Mouse (Mus musculus) heart, adult 8-10 months (tissue): ENCODE data around the gene Cfl2. TPM values are rescaled to one million over a fixed set of nuclear protein-coding genes. Genes with fewer than 3 reads are reported as not detected.
"Not testable (repeated sequence)": the region's sequence is repeated elsewhere in the genome, so short reads cannot be mapped to it uniquely, and the experiment has no call there.

Experiments used
- DNase-seq: peaks from one replicate; pipeline ENCODE4 v3.0.0; 2022; ENCODE audit warnings: low spot score
- total RNA-seq, 4 experiments: library from RNA; stranded (reverse); gene quantifications; 2 replicates each; pipeline ENCODE4 v1.2.4; 2022

The Cfl2 gene
- total RNA-seq, result 100 to 1,000 TPM; 390 to 423 (median 413) TPM

DNA sequence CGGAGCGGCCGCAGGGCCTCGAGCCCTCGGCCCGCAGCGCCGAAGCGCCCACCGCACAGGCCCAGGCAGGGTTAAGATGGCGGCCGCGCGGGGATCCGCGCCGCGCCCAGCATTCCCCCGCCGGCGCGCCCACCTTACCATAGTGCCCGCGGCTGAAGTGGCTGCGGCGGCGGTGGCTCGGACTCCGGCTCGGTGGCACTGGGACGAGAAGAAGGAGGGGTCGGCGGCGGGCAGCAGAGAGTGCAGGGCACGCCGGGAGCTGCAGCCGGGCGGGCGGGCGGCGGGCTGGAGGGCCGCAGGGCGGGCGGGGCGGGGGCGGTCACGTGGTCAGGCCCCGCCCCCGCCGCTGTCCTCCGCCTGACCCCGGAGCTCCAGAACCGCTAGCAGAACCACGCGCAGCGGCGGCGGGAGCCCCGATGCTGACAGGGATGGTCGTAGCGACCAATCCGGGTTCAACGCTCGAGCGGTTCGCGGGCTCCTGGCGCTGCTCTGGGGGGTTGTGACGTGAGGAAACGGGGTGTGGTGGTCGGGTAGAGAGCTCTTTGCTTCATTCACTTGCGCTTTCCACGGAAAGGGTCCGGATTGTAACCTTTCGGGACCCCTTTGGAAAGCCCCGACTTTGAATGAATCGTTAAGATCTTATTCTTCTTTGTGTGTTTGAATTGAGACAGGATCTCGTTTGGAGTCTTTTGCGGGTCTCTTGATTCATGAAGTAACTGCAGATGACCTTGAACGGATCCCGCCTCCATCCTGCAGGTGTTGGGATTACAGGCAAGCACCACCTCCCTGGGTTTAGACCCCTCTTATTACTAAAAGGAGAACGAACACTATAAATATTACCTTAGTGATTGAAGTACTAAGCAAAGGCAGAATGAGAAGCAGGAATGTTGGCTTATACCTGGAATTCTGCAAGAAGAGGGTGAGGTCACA is at the start of gene Cfl2:
TSS of gene Cfl2 (minus strand) at position 272 of the 930 bp plus-strand sequence.
- DNase-seq, result peak; percentile 78

GRCm38 (mm10) chr12:54910387-54910786 is 47.7 kb upstream of the Cfl2 start:
- no peak for DNase-seq

GRCm38 (mm10) chr12:54892559-54892958 is 29.9 kb upstream of the Cfl2 start:
- not testable (repeated sequence) for DNase-seq

DNA sequence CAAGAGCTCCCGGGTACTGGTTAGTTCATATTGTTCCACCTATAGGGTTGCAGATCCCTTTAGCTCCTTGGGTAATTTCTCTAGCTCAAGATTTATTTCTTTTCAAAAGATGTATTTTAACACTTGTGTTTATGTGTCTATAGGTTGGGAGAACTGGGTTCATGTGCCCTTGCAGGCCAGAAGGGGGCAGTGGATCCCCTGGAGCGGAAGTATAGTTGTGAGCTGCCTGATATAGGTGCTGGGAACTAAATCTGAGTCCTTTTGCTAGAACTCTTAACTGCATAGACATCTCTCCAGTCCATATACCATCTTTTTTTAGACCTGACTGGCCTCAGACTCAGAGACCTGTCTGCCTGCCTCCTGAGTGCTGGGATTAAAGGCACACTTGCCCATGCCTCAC is 27.7 kb upstream of the Cfl2 start:
- no peak for DNase-seq

- no peak for DNase-seq
Observed at GRCm38 (mm10) chr12:54887580-54888127, 25.0 kb upstream of the Cfl2 start.

DNA sequence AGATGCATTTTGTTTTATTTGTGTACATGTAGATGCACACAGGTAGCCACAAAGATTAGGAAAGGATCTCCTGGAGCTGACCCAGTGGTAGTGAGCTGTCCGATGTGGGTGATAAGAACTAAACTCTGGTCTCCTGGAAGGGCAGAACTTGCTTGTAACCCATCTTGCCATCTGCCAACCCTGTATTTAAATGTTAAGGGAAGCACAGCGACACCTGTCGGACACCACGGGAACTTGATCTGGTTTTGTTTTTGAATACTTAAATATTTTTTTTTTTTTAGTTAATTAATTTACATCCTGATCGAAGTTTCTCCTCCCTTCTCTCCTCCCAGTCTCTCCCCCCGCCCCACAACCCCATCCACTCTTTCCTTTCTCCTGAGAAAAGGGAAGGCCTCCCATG is 17.0 kb upstream of the Cfl2 start:
- DNase-seq, result peak; percentile 57

- DNase-seq, result no peak
Observed at GRCm38 (mm10) chr12:54879211-54879610, 16.5 kb upstream of the Cfl2 start.

DNA sequence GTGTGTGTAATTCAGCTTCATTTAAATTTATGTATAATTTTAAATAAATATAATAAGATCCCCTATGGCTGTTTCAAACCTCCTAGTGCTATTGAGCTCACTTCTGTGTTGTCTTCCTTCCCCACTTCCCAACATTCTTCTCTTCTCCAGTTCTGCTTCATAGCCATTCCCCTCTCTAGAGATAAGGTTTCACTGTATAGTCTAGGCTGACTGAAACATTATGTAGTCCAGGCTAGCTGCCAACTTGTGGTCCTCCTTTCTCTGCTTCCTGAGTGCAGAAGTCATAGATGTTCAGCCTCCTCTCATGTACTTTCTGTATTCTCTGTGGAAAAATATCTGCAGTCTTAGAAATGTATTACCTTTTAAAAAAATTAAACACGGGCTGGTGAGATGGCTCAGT is 15.2 kb upstream of the Cfl2 start:
- DNase-seq, result no peak

DNA sequence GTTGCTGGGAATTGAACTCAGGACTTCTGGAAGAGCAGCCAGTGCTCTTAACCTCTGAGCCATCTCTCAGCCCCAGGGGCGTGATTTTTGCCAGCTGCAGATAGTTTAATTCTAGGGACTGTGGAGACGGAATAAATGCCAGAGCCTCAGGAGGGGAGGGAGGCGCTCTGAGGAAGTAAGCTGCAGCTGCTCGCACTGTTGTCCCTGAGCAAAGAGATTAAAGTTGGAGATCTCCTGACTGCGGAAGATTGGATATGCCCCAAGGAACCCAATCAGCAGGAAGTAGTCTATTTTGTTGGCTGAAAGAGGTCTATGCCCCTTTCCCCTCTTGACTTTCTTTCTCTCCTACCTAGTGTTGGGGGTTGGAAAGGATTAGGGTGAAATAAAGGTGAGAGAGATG is 14.2 kb upstream of the Cfl2 start:
- DNase-seq, result no peak

DNA sequence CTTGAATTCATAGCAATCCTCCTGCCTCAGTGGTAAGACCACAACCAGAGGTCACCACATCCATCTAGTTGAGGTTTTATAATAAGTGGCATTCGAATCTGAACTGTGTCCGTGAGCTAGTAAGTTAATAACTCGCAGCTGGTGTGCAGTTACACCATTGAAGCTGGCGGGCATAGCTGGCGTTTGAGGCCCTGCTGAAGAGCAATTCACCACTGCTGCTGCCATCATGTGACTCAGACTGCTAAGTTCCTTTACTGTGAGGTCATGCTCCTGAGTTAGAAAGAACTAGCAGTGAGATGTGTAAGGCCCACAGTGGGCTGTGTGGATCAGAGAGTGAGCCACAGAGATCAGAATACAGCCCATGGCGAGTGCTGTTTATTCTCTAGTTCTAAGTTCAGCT is 12.0 kb upstream of the Cfl2 start:
- peak; percentile 40 for DNase-seq

- DNase-seq, result peak; percentile 63
Observed at GRCm38 (mm10) chr12:54861991-54862605, 579 bp downstream of the Cfl2 start.

GRCm38 (mm10) chr12:54859531-54859930 is 3.1 kb downstream of the Cfl2 start:
- peak; percentile 22 for DNase-seq

DNA sequence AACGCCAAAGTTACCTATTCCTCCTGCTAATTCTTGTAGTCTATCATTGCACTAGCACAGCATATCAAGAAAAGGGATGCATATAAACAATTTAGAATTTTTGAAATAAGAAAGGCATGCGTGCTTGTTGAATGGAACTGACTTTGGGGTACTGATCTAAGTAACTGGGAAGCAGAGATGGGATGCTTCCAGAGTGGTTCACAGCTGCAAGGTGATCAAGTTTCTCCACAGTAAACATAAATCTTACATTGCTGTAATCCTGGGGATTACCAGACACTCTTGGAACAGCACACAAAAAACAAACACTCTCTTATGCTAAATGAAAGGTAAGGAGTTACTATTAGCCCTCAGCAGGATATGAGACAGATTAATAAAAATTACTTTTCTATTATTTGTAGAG is 12.1 kb downstream of the Cfl2 start:
- no peak for DNase-seq

GRCm38 (mm10) chr12:54844415-54844814 is 18.3 kb downstream of the Cfl2 start:
- DNase-seq, result no peak

- no peak for DNase-seq
Observed at GRCm38 (mm10) chr12:54841576-54841975, 21.1 kb downstream of the Cfl2 start.

GRCm38 (mm10) chr12:54839815-54840214 is 22.9 kb downstream of the Cfl2 start:
- DNase-seq, result no peak

- DNase-seq, result no peak
Observed at GRCm38 (mm10) chr12:54838931-54839330, 23.7 kb downstream of the Cfl2 start.

DNA sequence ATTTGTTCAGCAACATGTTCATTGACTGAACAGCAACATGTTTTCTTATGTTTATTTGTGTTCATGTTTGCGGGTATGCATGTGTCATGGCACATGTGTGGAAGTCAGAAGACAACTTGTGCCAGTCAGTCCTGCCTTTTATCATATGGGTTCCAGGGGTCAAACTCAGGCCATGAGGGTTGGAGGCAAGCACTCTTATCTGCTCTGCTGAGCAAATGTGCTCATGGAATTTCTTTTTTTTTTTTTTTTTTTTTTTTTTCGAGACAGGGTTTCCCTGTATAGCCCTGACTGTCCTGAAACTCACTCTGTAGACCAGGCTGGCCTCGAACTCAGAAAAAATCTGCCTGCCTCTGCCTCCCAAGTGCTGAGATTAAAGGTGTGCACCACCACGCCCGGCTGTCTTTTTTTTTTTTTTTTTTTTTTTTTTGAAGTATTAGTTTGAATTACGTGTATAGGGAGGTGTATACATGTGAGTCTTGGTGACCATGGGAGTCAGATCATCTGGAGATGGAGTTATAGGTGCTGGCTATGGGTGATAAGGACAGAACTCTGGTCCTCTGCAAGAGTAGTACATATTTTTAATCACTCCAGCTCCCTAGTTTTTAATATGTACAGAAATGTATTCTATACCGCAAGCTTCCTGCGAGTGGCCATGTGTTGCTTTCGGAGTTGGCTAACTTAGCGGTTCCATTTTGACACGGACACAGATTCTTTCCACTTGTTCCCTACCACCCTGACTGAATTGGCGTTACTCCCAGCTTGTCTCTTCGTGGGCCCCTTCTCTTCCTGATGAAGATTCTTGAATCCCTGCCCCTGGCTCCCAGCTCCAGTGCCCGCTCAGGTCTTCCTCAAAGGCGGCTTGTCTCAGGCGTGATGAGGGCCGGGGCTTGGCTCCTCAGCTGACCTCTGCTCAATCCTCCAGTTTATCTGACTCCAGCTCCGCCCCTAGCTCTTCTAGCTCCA is 26.8 kb downstream of the Cfl2 start:
- DNase-seq, result no peak

GRCm38 (mm10) chr12:54834925-54835447 is 27.7 kb downstream of the Cfl2 start:
- DNase-seq, result peak; percentile 88

DNA sequence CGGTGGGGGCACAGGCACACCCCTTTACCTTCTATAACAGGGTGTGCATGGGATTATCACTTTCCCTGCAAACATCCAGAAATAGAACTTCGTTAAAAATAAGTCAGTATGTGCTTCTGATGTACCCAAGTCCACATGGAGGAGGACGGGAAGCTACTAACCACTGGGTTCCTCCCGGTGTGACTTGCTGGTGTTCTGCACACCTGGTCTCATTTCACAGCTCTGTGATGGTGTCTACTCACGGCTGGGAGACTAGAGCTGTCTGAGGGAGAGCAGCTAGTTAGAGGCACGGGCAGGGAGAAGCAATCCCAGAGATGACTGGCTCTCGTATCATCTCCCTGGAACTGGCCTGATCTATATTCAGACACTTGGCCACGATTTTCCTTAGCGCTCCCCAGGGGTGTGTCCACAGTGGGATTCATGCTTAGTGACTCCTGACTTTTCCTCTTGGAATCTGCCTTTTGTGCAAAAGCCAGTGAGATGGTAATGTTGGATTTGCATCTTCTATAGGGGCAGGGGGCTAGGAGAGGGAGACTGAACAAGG is 28.7 kb downstream of the Cfl2 start:
- DNase-seq, result no peak

DNA sequence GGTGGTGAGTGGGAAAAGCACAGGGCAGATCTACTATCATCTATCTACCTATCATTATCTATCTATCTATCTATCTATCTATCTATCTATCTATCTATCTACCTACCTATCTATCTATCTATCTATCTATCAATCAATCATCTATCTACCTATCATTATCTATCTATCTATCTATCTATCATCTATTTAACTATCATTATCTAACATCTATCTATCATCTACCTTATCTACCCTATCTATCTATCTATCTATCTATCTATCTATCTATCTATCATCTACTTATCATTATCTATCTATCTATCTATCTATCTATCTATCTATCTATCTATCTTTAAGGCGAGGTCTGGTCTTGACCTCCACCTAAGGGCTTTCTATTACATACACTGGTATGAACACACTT is 30.8 kb downstream of the Cfl2 start:
- not testable (repeated sequence) for DNase-seq
